Mouse (Mus musculus): ENCODE measurements around the gene Susd3.

DNA sequence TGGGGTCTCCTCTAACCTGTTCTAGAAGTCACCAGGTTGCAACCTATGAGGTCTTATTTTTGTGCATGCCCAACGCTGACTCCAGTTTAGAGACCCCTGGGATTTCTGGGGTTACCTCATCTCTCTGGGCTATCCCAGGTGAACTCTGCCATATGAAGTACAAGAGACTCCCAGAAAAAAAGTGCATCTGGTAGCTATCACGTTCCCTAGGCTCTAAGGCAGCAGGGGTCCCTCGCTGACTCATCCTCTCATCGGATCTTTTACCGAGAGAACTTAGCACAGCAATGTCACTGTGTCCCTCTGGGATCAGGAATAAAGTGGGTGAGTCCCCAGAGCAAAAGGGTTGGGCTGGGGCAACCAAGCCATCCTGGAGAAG lies 33.4 kb downstream of the Susd3 start:
- no peak for TF ChIP-seq POLR2A (IDR thresholded peaks at IDR 0.05; ENCODE audit: insufficient read depth, low read depth, low read length)
- no peak for TF ChIP-seq CTCF (IDR thresholded peaks at IDR 0.05)
- no peak for TF ChIP-seq EP300 (IDR thresholded peaks at IDR 0.05; ENCODE audit: insufficient read depth, low read depth, low read length)
